Mouse (Mus musculus): ENCODE measurements around the gene Ankrd34a. TPM values are rescaled to one million over a fixed set of nuclear protein-coding genes. Genes with fewer than 3 reads are reported as not detected.

Ankrd34a gene
- polyA plus RNA-seq, 1 experiment from 2014 or later: 2.4 TPM

DNA sequence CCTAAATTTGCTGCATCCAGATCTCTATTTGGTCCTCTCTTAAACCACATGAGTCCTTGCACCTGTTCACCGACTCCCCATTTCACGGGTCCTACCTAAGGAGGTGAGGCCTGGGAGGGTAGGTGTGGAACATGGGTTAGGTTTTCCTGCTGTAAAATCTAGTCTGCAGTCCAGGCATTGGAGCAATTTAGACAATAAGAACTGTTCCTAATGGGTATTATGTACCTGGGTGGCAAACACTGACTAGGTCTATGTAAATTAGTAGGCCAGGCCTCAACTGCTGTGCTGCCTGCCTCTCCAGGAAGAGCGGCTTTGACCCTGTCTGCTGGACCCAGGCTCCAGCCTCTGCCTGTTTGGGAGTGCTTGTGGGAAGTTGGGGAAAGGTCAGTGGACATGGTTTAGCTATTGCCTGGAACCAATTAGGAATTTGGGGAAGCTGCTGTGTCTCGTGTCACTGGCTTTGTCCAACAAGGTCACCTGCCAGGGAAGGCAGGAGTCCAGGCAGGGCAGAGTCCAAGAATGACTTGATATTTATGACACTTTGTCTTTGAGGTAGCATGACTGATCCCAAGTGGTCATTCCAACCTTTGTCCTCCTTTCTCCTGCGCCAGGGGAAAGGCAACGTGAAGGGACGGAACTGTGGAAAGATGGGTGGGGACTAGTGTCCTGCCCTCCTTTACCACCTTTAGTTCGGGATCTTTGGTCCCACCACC lies 21.0 kb upstream of the Ankrd34a start:
- Histone ChIP-seq H3K27me3 (ENCODE audit: control insufficient read depth, insufficient read depth, low read length) (no peaks in the 10 kb centered on the region), H3K4me2 (replicated peaks; ENCODE audit: low read depth, low read length) (no peak overlapping the region), H3K9ac (ENCODE audit: low read depth, low read length) (no peak overlapping the region), H3K9me3 (ENCODE audit: control insufficient read depth, low read length) (no peaks in the 10 kb centered on the region), H3K27ac (ENCODE audit: low read depth, low read length) (no peak overlapping the region), H3K4me1 (replicated peaks; ENCODE audit: control insufficient read depth, insufficient read depth, low read length) (peaks cover 3% of the 10 kb centered on the region), H3K36me3 (ENCODE audit: control insufficient read depth, insufficient read depth, low read length) (no peaks in the 10 kb centered on the region), H3K4me3 (ENCODE audit: low read depth, low read length) (no peak overlapping the region)
- WGBS: 81% methylated on average over 8 of the region's 8 CpGs
- no peak for DNase-seq (ENCODE audit: low spot score)
- no peak for ATAC-seq (ENCODE audit: low FRiP score)

DNA sequence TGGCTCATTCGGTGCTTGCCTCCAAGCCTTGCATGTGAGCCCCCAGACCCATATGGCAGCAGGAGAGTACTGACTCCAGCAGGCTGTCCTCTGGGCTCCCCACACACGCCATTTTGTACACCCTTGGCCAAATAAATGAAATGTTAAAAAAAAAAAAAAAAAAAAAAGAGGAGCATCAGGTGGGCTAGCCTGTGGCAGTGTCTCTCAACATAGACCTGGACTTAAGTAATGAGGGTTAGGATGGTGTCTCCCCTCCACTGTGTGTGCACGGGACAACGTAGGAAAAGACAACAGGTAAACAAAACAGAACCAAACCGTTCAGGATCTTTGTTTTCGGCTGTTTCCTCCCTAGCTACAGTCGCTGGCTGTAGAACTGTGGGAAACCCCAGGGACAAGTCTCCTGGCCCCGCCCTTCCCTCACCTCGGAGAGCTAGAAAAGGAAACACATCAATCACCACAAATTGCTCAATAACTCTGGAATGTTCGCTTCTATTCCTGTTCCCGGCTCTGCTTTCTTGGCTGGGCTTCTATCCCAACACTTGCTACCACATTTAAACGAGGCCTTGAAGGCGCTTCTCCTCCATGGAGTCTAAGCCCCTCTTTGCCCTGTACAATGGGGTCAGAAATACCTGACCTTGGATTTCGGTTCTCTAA lies 20.3 kb upstream of the Ankrd34a start:
- H3K4me3 ChIP-seq (ENCODE audit: low read depth, low read length): no peak overlapping the region
- H3K4me1 ChIP-seq (replicated peaks; ENCODE audit: control insufficient read depth, insufficient read depth, low read length): peaks cover 3% of the 10 kb centered on the region
- WGBS: 63% methylated on average over 14 of the region's 14 CpGs
- 0 out of 2 replicates have a peak overlapping the region, but pooled peaks have one; percentile 25 for H3K9ac ChIP-seq (ENCODE audit: low read depth, low read length)
- H3K36me3 ChIP-seq (ENCODE audit: control insufficient read depth, insufficient read depth, low read length): no peaks in the 10 kb centered on the region
- H3K27ac ChIP-seq (ENCODE audit: low read depth, low read length): peak overlapping the region; percentile 48; the same call in 1 of the 2 replicates
- ATAC-seq (ENCODE audit: low FRiP score) (no peak), DNase-seq (ENCODE audit: low spot score) (no peak)
- peak overlapping the region; percentile 18; the same call in 1 of the 2 replicates for H3K4me2 ChIP-seq (replicated peaks; ENCODE audit: low read depth, low read length)
- no peaks in the 10 kb centered on the region for H3K9me3 ChIP-seq (ENCODE audit: control insufficient read depth, low read length)
- no peaks in the 10 kb centered on the region for H3K27me3 ChIP-seq (ENCODE audit: control insufficient read depth, insufficient read depth, low read length)

DNA sequence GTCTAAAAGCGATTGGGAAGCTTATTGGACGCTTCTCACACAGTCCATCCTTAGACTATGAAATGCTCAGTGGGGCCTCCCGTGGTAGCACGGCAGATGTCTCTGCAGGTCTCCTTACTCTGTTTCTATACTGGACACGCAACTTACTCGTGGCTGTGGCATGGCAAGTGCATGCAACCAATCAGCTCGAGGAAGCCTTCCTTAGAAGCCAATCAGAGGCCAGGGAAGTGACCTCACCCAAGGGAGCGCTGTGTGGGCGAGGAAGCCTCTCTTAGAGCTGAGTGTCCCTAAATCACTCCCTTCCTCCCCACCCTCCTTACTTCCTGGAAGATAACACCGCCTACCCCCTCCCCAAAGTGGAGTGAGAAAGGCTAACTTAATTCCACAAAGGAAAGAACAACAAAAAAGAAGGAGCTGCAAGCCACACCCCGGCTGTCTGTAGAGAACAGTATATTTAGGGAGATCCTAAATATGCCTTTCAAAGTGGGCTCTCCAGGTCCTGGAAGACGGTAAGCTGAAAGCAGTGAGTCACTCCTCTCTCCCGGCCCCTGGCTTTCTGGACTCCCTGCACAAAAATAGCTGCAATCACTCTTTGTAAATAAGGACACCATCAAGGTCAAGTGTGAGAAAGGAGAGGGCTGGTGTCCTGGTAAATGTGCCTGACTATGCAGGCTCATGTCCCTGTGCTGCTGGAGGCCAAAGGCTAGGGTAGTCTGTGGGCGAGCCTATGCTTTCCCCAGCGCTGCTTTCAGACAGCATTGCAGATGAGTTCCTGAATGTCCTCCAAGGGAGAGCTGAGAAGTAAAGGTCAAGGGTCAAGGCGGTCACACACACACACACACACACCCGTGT lies 19.5 kb upstream of the Ankrd34a start, which contains the start of gene Gm16253:
TSS of gene Gm16253 (plus strand) at position 295 of the 852 bp plus-strand sequence.
- Histone ChIP-seq H3K36me3 (ENCODE audit: control insufficient read depth, insufficient read depth, low read length) (no peaks in the 10 kb centered on the region), H3K9ac (ENCODE audit: low read depth, low read length) (peak within 1 kb of the TSS; percentile 25; the same call in 1 of the 2 replicates), H3K4me1 (replicated peaks; ENCODE audit: control insufficient read depth, insufficient read depth, low read length) (peaks cover 3% of the 10 kb centered on the region), H3K4me3 (ENCODE audit: low read depth, low read length) (no peak within 1 kb of the TSS), H3K4me2 (replicated peaks; ENCODE audit: low read depth, low read length) (peak within 1 kb of the TSS; percentile 18), H3K9me3 (ENCODE audit: control insufficient read depth, low read length) (no peaks in the 10 kb centered on the region), H3K27ac (ENCODE audit: low read depth, low read length) (peak within 1 kb of the TSS; percentile 48; the same call in 1 of the 2 replicates), H3K27me3 (ENCODE audit: control insufficient read depth, insufficient read depth, low read length) (no peaks in the 10 kb centered on the region)
- DNase-seq (ENCODE audit: low spot score) (peak; percentile 82), ATAC-seq (ENCODE audit: low FRiP score) (peak; percentile 89)
- WGBS: 29% methylated on average over 17 of the region's 17 CpGs

DNA sequence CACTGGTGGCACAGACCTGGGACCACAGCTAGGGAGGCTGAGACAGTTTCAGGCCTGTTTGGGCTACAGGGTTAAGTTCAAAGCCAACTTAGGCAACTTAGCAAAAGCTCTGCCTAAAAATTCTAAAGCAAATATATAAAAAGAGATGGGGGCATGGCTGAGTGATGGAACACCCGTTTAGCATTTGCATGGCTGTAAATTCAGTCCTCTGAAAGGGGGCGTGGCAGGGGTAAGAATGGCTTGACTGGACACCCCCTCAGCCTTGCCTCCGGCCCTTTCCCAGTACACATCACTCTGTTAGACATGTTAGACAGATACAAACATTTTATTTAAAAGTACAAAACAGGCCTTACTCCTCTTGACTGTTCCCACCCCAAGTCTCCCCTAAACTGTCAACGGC lies 18.9 kb upstream of the Ankrd34a start:
- H3K36me3 ChIP-seq (ENCODE audit: control insufficient read depth, insufficient read depth, low read length): no peaks in the 10 kb centered on the region
- DNase-seq (ENCODE audit: low spot score): no peak
- ATAC-seq (ENCODE audit: low FRiP score): no peak
- H3K9me3 ChIP-seq (ENCODE audit: control insufficient read depth, low read length): no peaks in the 10 kb centered on the region
- 74% methylated on average over 4 of the region's 4 CpGs for WGBS
- no peak overlapping the region for H3K4me2 ChIP-seq (replicated peaks; ENCODE audit: low read depth, low read length)
- H3K4me1 ChIP-seq (replicated peaks; ENCODE audit: control insufficient read depth, insufficient read depth, low read length): peaks cover 3% of the 10 kb centered on the region
- no peaks in the 10 kb centered on the region for H3K27me3 ChIP-seq (ENCODE audit: control insufficient read depth, insufficient read depth, low read length)
- H3K27ac ChIP-seq (ENCODE audit: low read depth, low read length): peak overlapping the region; percentile 30; the same call in 1 of the 2 replicates
- no peak overlapping the region for H3K4me3 ChIP-seq (ENCODE audit: low read depth, low read length)
- H3K9ac ChIP-seq (ENCODE audit: low read depth, low read length): no peak overlapping the region

DNA sequence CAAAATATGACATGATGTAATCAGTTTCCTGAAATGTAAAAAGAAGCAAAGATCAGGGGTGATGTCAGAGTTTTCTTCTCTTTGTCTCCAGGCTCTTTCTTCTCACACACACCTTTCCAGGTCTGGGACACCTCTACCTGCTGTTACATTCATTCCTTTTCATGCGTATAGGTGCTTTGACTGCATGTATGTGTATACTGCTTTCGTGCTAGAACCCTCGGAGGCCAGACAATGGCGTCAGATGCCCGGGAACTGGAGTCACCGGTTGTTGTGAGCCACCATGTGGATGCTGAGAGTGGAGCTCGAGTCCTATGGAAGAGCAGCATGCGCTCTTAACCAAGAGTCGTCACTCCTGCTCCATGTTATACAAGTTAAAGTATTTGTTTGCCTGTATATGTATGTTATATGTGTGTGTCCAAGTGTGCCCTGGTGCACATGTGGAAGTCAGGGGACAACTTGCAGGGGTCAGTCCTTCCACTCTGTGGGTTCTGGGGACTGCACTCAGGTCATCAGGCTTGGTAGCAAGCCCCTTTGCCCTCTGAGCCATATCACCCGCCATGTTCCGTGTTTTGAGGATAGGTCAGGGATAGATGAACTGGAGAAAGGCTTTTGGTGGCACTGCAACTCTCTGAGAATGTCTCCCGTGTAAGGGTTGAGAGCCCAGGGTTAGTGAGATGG lies 17.7 kb upstream of the Ankrd34a start:
- WGBS: 82% methylated on average over 12 of the region's 12 CpGs
- Histone ChIP-seq H3K4me2 (replicated peaks; ENCODE audit: low read depth, low read length) (no peak overlapping the region), H3K27me3 (ENCODE audit: control insufficient read depth, insufficient read depth, low read length) (no peaks in the 10 kb centered on the region), H3K36me3 (ENCODE audit: control insufficient read depth, insufficient read depth, low read length) (no peaks in the 10 kb centered on the region), H3K9ac (ENCODE audit: low read depth, low read length) (no peak overlapping the region), H3K4me1 (replicated peaks; ENCODE audit: control insufficient read depth, insufficient read depth, low read length) (peaks cover 3% of the 10 kb centered on the region), H3K27ac (ENCODE audit: low read depth, low read length) (no peak overlapping the region), H3K4me3 (ENCODE audit: low read depth, low read length) (no peak overlapping the region), H3K9me3 (ENCODE audit: control insufficient read depth, low read length) (no peaks in the 10 kb centered on the region)
- no peak for DNase-seq (ENCODE audit: low spot score)
- ATAC-seq (ENCODE audit: low FRiP score): no peak

DNA sequence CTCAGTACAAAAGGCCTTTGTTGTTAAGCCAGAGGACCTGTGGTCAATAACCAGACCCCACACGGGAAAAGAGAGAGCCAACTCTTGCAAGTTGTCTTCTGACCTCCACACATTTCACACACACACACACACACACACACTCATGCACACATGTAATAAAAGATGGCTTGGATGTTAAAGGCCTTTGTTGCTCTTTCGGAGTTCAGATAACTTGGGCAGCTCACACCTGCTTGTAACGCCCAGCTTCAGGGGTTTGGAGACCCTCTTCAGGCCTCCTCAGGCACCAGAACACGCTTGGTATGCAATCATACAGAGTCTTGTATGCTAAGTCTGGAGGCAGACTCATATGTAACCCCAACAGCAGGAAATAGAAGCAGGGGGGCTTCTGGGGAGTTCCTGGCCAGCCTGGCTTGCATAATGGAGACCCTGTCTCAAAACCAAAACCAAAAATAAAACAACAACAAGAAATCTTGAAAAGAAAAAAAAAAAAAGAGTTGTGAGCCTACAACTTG lies 17.1 kb upstream of the Ankrd34a start:
- WGBS: 74% methylated on average over 4 of the region's 4 CpGs
- ATAC-seq (ENCODE audit: low FRiP score) (no peak), DNase-seq (ENCODE audit: low spot score) (no peak)
- H3K27ac ChIP-seq (ENCODE audit: low read depth, low read length): no peak overlapping the region
- no peaks in the 10 kb centered on the region for H3K36me3 ChIP-seq (ENCODE audit: control insufficient read depth, insufficient read depth, low read length)
- no peaks in the 10 kb centered on the region for H3K27me3 ChIP-seq (ENCODE audit: control insufficient read depth, insufficient read depth, low read length)
- H3K4me2 ChIP-seq (replicated peaks; ENCODE audit: low read depth, low read length): no peak overlapping the region
- no peak overlapping the region for H3K4me3 ChIP-seq (ENCODE audit: low read depth, low read length)
- peaks cover 3% of the 10 kb centered on the region for H3K4me1 ChIP-seq (replicated peaks; ENCODE audit: control insufficient read depth, insufficient read depth, low read length)
- no peak overlapping the region for H3K9ac ChIP-seq (ENCODE audit: low read depth, low read length)
- no peaks in the 10 kb centered on the region for H3K9me3 ChIP-seq (ENCODE audit: control insufficient read depth, low read length)

DNA sequence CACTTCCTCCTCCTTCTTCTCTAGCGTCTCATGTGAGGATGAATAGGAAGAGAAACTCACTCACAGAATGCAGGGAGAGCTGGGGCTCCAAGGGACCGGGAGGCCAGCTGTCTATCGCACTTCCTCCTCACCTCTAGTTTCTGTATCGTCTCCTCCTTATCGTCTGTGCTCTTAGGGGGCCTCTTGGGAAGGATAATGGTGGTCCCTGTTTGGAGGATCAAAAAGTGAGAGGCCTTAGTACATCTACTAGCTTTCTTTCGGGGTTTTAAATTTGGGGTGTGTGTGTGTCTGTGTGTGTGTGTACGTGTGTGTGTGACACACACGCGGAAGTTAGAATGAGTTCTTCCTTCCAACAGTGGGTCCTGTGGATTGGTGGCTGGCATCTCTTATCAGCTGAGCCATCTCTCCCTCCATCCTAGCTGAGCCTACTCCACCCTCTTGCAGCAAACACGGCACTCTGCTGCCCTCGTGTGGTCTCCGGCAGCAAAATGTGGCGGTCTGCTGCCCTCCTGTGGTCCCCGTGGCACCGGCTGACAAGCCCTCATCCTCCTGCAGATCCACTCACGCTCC lies 16.5 kb upstream of the Ankrd34a start:
- Histone ChIP-seq H3K27me3 (ENCODE audit: control insufficient read depth, insufficient read depth, low read length) (no peaks in the 10 kb centered on the region), H3K4me1 (replicated peaks; ENCODE audit: control insufficient read depth, insufficient read depth, low read length) (peaks cover 3% of the 10 kb centered on the region), H3K9me3 (ENCODE audit: control insufficient read depth, low read length) (no peaks in the 10 kb centered on the region), H3K36me3 (ENCODE audit: control insufficient read depth, insufficient read depth, low read length) (no peaks in the 10 kb centered on the region), H3K4me2 (replicated peaks; ENCODE audit: low read depth, low read length) (peak overlapping the region; percentile 14), H3K4me3 (ENCODE audit: low read depth, low read length) (no peak overlapping the region), H3K27ac (ENCODE audit: low read depth, low read length) (no peak overlapping the region), H3K9ac (ENCODE audit: low read depth, low read length) (no peak overlapping the region)
- ATAC-seq (ENCODE audit: low FRiP score) (peak; percentile 69), DNase-seq (ENCODE audit: low spot score) (peak; percentile 96)
- WGBS: 15% methylated on average over 16 of the region's 16 CpGs

DNA sequence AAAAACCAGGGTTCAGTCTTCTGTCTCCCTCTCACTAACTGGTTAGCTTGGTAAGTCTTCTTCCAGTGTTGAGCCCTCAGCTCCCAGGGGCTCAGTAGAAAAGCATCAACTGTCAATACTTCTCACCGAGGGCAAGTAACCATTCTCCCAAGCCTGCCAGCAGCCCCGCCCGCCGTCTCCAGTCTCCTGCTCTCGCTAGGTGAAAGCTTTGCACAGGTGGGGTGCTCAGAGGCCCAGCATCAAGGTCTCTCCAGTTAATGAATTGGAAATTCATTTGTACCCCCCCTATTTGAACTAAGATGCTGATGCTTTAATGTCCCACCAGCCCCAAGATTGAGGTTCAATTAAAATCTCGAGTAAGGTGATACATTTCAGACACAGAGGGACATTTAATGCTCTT lies 15.3 kb upstream of the Ankrd34a start:
- WGBS: 43% methylated on average over 6 of the region's 6 CpGs
- H3K4me2 ChIP-seq (replicated peaks; ENCODE audit: low read depth, low read length): no peak overlapping the region
- H3K27me3 ChIP-seq (ENCODE audit: control insufficient read depth, insufficient read depth, low read length): no peaks in the 10 kb centered on the region
- H3K36me3 ChIP-seq (ENCODE audit: control insufficient read depth, insufficient read depth, low read length): no peaks in the 10 kb centered on the region
- ATAC-seq (ENCODE audit: low FRiP score): no peak
- H3K9ac ChIP-seq (ENCODE audit: low read depth, low read length): no peak overlapping the region
- no peak overlapping the region for H3K27ac ChIP-seq (ENCODE audit: low read depth, low read length)
- H3K4me3 ChIP-seq (ENCODE audit: low read depth, low read length): no peak overlapping the region
- H3K9me3 ChIP-seq (ENCODE audit: control insufficient read depth, low read length): no peaks in the 10 kb centered on the region
- DNase-seq (ENCODE audit: low spot score): no peak
- H3K4me1 ChIP-seq (replicated peaks; ENCODE audit: control insufficient read depth, insufficient read depth, low read length): peaks cover 3% of the 10 kb centered on the region

All from hindbrain, embryonic 11.5 days (tissue).